Mouse (Mus musculus) ES-E14 (cell line): ENCODE results near the gene Zfp36l3. TPM values are rescaled to one million over a fixed set of nuclear protein-coding genes. Genes with fewer than 3 reads are reported as not detected.
"Not testable (repeated sequence)": the region's sequence is repeated elsewhere in the genome, so short reads cannot be mapped to it uniquely, and the experiment has no call there.

Experiments
- DNase-seq: peaks from one replicate; pipeline ENCODE4 v3.0.0-alpha.2; 2013; ENCODE audit warnings: low read depth, low spot score
- H3K27ac ChIP-seq: 2 replicates; pipeline ENCODE4 v1.5.1; 2012; ENCODE audit warnings: low read depth, mild to moderate bottlenecking, low read length, moderate library complexity, mixed read lengths; ENCODE audit not compliant: poor library complexity, insufficient read depth, severe bottlenecking
- H3K36me3 ChIP-seq: 2 replicates; pipeline ENCODE4 v1.6.1; 2012; ENCODE audit warnings: mild to moderate bottlenecking, low read length, moderate library complexity, mixed read lengths; ENCODE audit not compliant: control insufficient read depth, poor library complexity, insufficient read depth, severe bottlenecking
- H3K4me1 ChIP-seq, 2 experiments: fragments of 150-350 bp in 1 of 2; sonication (generic) in 1 of 2; 2 replicates each; pipeline ENCODE4 v1.6.1; 2012; ENCODE audit warnings: low read length in 2 of 2, mild to moderate bottlenecking in 1 of 2, mixed read lengths in 1 of 2; ENCODE audit not compliant: control insufficient read depth in 2 of 2, insufficient read depth in 2 of 2, poor library complexity in 1 of 2
- H3K4me3 ChIP-seq, 2 experiments: fragments of 150-350 bp in 1 of 2; sonication (generic) in 1 of 2; 2 replicates each; pipeline ENCODE4 v1.5.1; 2012; ENCODE audit warnings: low read length in 2 of 2, low read depth in 1 of 2, mild to moderate bottlenecking in 1 of 2, mixed read lengths in 1 of 2; ENCODE audit not compliant: insufficient read depth in 1 of 2, poor library complexity in 1 of 2, severe bottlenecking in 1 of 2
- H3K9ac ChIP-seq: 2 replicates; pipeline ENCODE4 v1.6.1; 2012; ENCODE audit warnings: low read depth, mild to moderate bottlenecking, low read length, mixed read lengths; ENCODE audit not compliant: poor library complexity, insufficient read depth, severe bottlenecking
- H3K9me3 ChIP-seq: fragments of 150-350 bp; sonication (generic); 2 replicates; pipeline ENCODE4 v1.6.1; 2012; ENCODE audit warnings: low read depth, mild to moderate bottlenecking, low read length; ENCODE audit not compliant: control insufficient read depth, insufficient read depth
- CHD2 ChIP-seq: IDR thresholded peaks from 2 replicates; pipeline ENCODE4 v1.6.1; 2014; ENCODE audit warnings: mild to moderate bottlenecking, low read depth, low read length, inconsistent platforms
- HCFC1 ChIP-seq: IDR thresholded peaks from 2 replicates; pipeline ENCODE4 v1.6.1; 2012; ENCODE audit warnings: low read length, inconsistent platforms, borderline replicate concordance; ENCODE audit not compliant: insufficient read depth
- MAFK ChIP-seq: IDR thresholded peaks from 2 replicates; pipeline ENCODE4 v1.6.1; 2014; ENCODE audit warnings: mild to moderate bottlenecking, low read depth, low read length, inconsistent platforms; ENCODE audit not compliant: insufficient read depth
- ZC3H11A ChIP-seq: IDR thresholded peaks from 2 replicates; pipeline ENCODE4 v1.6.1; 2012; ENCODE audit warnings: low read depth, mild to moderate bottlenecking, inconsistent platforms, low read length, borderline replicate concordance
- ZNF384 ChIP-seq: IDR thresholded peaks from 2 replicates; pipeline ENCODE4 v1.6.1; 2012; ENCODE audit warnings: low read depth, low read length, inconsistent platforms
- in situ Hi-C, 2 experiments: fragments of 600-800 bp; cut with MboI; formaldehyde crosslinking; loops; one replicate each; pipeline ENCODE4 v1.15.1; 2025; ENCODE audit warnings: low sequenced_read_pairs in 2 of 2, inconsistent platforms in 1 of 2; ENCODE audit not compliant: unreplicated experiment in 2 of 2
- total RNA-seq: library from RNA; depleted of rRNA; stranded (reverse); fragments of 300-350 nt; gene quantifications from 2 replicates; pipeline ENCODE4 v1.2.3, GENCODE M21; 2012; rRNA removed

Zfp36l3 gene
- total RNA-seq, result 0.74 and 4.4 TPM in 2 replicates

GRCm38 (mm10) chrX:53776276-53776675, at the start of gene Zfp36l3:
Gene Zfp36l3, minus strand, starts transcription at chrX:53776394.
- H3K27ac ChIP-seq, result no peak within 1 kb of the TSS
- in situ Hi-C loops, result no loop called here
- DNase-seq, result peak; percentile 78
- no peaks in the 10 kb centered on the region for H3K36me3 ChIP-seq
- TF ChIP-seq MAFK (no peak), ZNF384 (no peak), HCFC1 (no peak), ZC3H11A (no peak), CHD2 (no peak)
- H3K9ac ChIP-seq, result no peak within 1 kb of the TSS
- no peaks in the 10 kb centered on the region for H3K4me1 ChIP-seq
- no peaks in the 10 kb centered on the region for H3K9me3 ChIP-seq
- peak within 1 kb of the TSS; percentile 24 to 30; a peak in 2 of 4 replicates for H3K4me3 ChIP-seq

GRCm38 (mm10) chrX:53799074-53799473, 22.9 kb upstream of the Zfp36l3 start:
- no peak overlapping the region for H3K27ac ChIP-seq
- DNase-seq, result no peak
- TF ChIP-seq HCFC1, result no peak
- TF ChIP-seq ZC3H11A, result no peak
- TF ChIP-seq CHD2, result no peak
- TF ChIP-seq ZNF384, result no peak
- TF ChIP-seq MAFK, result no peak
- no peak overlapping the region for H3K4me3 ChIP-seq
- no peaks in the 10 kb centered on the region for H3K9me3 ChIP-seq
- H3K9ac ChIP-seq, result no peak overlapping the region
- no peaks in the 10 kb centered on the region for H3K4me1 ChIP-seq
- no peaks in the 10 kb centered on the region for H3K36me3 ChIP-seq
- in situ Hi-C loops, result no loop called here

- in situ Hi-C loops, H3K4me3 ChIP-seq, H3K4me1 ChIP-seq, H3K36me3 ChIP-seq, H3K27ac ChIP-seq, DNase-seq, H3K9me3 ChIP-seq, H3K9ac ChIP-seq: not testable (repeated sequence)
Measured at GRCm38 (mm10) chrX:53797519-53797918, 21.3 kb upstream of the Zfp36l3 start, which contains the start of gene Xlr. Gene Xlr, minus strand, starts transcription at chrX:53797706.

- Histone ChIP-seq H3K9me3 (no peaks in the 10 kb centered on the region), H3K27ac (no peak within 1 kb of the TSS), H3K36me3 (no peaks in the 10 kb centered on the region), H3K4me1 (no peaks in the 10 kb centered on the region), H3K4me3 (no peak within 1 kb of the TSS), H3K9ac (no peak within 1 kb of the TSS)
- TF ChIP-seq MAFK, result no peak
- TF ChIP-seq ZC3H11A, result no peak
- no peak for TF ChIP-seq HCFC1
- TF ChIP-seq CHD2, result no peak
- no peak for TF ChIP-seq ZNF384
- in situ Hi-C loops, result no loop called here
- no peak for DNase-seq
Measured at GRCm38 (mm10) chrX:53757736-53758135, 18.5 kb downstream of the Zfp36l3 start, which contains the start of gene 1700013H16Rik. Gene 1700013H16Rik, minus strand, starts transcription at chrX:53757831.

GRCm38 (mm10) chrX:53752851-53753250, 23.3 kb downstream of the Zfp36l3 start:
- Histone ChIP-seq H3K4me3 (no peak overlapping the region), H3K9ac (no peak overlapping the region), H3K9me3 (no peaks in the 10 kb centered on the region), H3K4me1 (no peaks in the 10 kb centered on the region), H3K36me3 (no peaks in the 10 kb centered on the region), H3K27ac (no peak overlapping the region)
- in situ Hi-C loops, result no loop called here
- no peak for DNase-seq
- TF ChIP-seq ZNF384, result no peak
